Mouse (Mus musculus): ENCODE results near the gene Cbx2. TPM values are rescaled to one million over a fixed set of nuclear protein-coding genes. Genes with fewer than 3 reads are reported as not detected.
A peak's percentile ranks its signal among the peaks of the same experiment; 100 is the strongest.

The Cbx2 gene
- polyA plus RNA-seq, 1 experiment from 2014 or later, result 29.3 TPM

DNA sequence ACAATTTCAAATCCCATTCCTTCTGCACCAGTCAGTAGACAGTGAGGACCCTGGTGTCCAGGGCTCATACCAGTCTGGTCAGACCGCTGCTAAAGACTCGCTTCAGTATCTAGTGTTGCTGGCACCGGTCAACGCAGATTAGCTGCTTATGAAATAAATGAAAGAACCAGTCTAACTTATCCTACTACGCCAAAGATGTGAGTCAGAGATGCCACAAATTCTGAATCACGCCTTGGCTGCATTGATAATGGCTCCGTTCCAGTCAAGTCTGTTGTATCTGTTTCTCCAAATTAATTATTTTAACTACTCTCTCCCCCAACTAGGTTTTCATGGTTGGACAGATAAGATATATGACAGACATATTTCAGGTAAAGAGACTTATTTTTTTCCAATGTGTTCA lies 1.6 kb upstream of the Cbx2 start:
- Histone ChIP-seq H3K27me3 (replicated peaks) (peaks cover 33% of the 10 kb centered on the region), H3K4me3 (no peak overlapping the region), H3K27ac (ENCODE audit: poor library complexity, severe bottlenecking) (no peak overlapping the region), H3K4me2 (no peak overlapping the region), H3K9ac (no peak overlapping the region), H3K36me3 (no peaks in the 10 kb centered on the region), H3K9me3 (replicated peaks) (no peaks in the 10 kb centered on the region), H3K4me1 (replicated peaks) (peaks cover 32% of the 10 kb centered on the region)
- 76% methylated on average over 7 of the region's 7 CpGs for WGBS
- no peak for ATAC-seq (ENCODE audit: insufficient number of reproducible peaks, low FRiP score)

DNA sequence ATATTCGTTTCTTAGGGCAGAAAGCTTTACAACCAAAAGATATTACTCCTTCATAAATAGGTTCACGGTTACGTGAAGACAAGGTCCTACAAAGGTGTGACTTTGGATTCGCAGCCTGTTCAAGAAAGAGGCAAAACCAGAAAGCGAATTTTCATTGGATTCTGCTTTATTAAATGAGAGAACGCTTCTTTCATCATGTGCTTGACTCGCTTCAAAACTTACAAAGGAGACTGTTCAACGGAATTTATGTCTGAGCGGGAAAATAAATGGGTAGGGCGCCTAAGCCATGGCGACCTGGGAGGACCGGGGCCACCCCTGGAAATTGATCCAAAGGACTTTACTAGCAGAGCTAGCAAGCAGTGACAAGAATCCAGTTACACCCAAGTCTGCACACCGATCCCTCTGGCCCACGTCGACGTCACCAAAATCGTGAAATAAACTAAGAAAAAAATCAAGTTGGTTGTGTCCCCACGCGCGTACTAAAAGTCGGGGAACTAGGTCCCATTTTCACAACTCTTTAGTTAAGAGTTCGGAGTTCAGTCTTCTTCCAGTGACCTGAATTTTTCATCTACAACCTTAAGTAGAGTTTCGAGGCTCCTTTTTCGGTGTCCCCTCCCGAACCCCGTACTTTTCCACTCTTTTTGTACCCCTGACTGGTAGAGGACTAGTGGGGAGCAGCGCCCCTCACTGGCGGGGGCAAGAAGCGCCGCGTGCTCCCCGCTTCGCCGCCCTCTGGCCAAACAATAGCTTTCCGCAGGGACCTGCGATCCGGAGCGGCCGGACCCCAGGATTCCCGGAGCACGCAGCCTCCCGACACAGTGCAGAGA lies 481 bp upstream of the Cbx2 start:
- peak overlapping the region; percentile 88 for H3K4me2 ChIP-seq
- H3K9me3 ChIP-seq (replicated peaks), result no peaks in the 10 kb centered on the region
- peak overlapping the region; percentile 93 for H3K4me3 ChIP-seq
- peaks cover 40% of the 10 kb centered on the region for H3K4me1 ChIP-seq (replicated peaks)
- peaks cover 30% of the 10 kb centered on the region for H3K27me3 ChIP-seq (replicated peaks)
- peak overlapping the region; percentile 80; the same call in 1 of the 2 replicates for H3K27ac ChIP-seq (ENCODE audit: poor library complexity, severe bottlenecking)
- WGBS, result 7% methylated on average over 42 of the region's 42 CpGs
- peaks cover 9% of the 10 kb centered on the region for H3K36me3 ChIP-seq
- no peak for ATAC-seq (ENCODE audit: insufficient number of reproducible peaks, low FRiP score)
- H3K9ac ChIP-seq, result peak overlapping the region; percentile 95

DNA sequence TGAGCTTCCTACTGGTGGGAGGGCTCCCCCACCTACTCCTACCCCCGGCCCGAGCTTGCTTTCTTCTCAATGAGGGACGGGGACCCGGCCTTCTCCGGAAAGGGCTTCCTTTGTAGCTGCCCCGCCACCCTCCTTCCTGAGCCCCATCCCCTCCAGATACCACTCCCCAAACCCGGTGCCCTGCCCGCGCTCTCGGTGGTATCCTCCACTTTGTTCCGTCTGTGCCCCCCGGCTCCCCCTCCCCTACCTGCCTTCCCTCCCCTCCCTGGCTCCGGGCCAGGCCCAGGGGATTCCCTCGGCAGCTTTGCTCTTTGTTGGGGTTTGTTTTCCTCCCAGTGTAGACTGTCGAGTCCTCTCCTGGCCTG lies 836 bp downstream of the Cbx2 start:
- H3K4me3 ChIP-seq, result peak overlapping the region; percentile 93
- no peak for ATAC-seq (ENCODE audit: insufficient number of reproducible peaks, low FRiP score)
- under 1% methylated on average over 15 of the region's 15 CpGs for WGBS

DNA sequence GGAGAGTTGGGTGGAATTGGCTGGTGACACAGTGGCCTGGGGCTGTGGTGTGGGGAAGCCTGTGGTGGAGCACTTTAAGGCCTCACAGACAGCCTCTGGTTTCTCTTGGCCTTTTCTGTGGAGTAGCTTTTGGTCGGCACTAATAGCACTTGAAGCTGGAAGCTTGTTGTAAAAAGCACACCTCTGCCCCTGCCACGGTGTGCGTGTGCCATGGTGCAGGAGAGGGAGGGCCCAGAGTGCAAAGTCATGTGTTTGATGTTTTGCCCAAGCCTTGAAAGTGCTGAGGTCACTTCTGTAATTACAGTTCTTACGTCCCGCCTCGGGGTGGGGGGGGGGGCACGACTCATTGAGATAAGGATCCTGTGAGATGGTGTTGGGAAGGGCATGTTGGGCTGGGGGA lies 1.5 kb downstream of the Cbx2 start:
- Histone ChIP-seq H3K9me3 (replicated peaks) (no peaks in the 10 kb centered on the region), H3K36me3 (peaks cover 29% of the 10 kb centered on the region), H3K4me2 (peak overlapping the region; percentile 88), H3K4me3 (peak overlapping the region; percentile 93), H3K4me1 (replicated peaks) (peaks cover 40% of the 10 kb centered on the region), H3K27me3 (replicated peaks) (peaks cover 29% of the 10 kb centered on the region), H3K27ac (ENCODE audit: poor library complexity, severe bottlenecking) (no peak overlapping the region), H3K9ac (peak overlapping the region; percentile 95)
- ATAC-seq (ENCODE audit: insufficient number of reproducible peaks, low FRiP score), result no peak
- WGBS, result 10% methylated on average over 7 of the region's 7 CpGs

More for the DNA sequence above, 836 bp downstream of the Cbx2 start:
- Histone ChIP-seq H3K9me3 (replicated peaks) (no peaks in the 10 kb centered on the region), H3K27me3 (replicated peaks) (peaks cover 30% of the 10 kb centered on the region), H3K36me3 (peaks cover 22% of the 10 kb centered on the region), H3K27ac (ENCODE audit: poor library complexity, severe bottlenecking) (peak overlapping the region; percentile 80), H3K4me2 (peak overlapping the region; percentile 88), H3K4me1 (replicated peaks) (peaks cover 40% of the 10 kb centered on the region), H3K9ac (peak overlapping the region; percentile 95)

DNA sequence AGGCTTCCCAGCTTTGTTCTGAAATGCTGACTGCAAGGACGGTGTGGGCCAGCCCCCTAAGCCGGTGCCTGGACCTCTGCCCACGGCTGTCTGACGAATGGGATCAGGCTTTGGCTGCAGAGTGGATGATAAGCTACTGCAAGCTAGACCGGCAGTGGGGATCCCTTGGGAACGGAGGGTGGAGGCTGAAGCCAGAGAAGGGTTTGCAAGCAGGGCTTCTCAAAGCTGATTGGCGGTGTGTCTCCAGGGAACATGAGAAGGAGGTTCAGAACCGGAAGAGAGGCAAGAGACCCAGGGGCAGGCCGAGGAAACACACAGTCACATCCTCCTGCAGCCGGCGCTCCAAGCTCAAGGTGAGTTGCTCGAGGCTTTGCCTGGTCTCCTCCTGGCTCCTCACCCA lies 3.4 kb downstream of the Cbx2 start:
- Histone ChIP-seq H3K36me3 (peaks cover 45% of the 10 kb centered on the region), H3K27ac (ENCODE audit: poor library complexity, severe bottlenecking) (0 out of 2 replicates have a peak overlapping the region, but pooled peaks have one; percentile 3), H3K4me3 (no peak overlapping the region), H3K9me3 (replicated peaks) (no peaks in the 10 kb centered on the region), H3K4me2 (peak overlapping the region; percentile 18), H3K4me1 (replicated peaks) (peaks cover 40% of the 10 kb centered on the region), H3K27me3 (replicated peaks) (0 out of 2 replicates have a peak, but pooled peaks cover 11% of the 10 kb centered on the region), H3K9ac (no peak overlapping the region; the same call in 1 of the 2 replicates)
- WGBS, result 30% methylated on average over 12 of the region's 12 CpGs
- no peak for ATAC-seq (ENCODE audit: insufficient number of reproducible peaks, low FRiP score)

DNA sequence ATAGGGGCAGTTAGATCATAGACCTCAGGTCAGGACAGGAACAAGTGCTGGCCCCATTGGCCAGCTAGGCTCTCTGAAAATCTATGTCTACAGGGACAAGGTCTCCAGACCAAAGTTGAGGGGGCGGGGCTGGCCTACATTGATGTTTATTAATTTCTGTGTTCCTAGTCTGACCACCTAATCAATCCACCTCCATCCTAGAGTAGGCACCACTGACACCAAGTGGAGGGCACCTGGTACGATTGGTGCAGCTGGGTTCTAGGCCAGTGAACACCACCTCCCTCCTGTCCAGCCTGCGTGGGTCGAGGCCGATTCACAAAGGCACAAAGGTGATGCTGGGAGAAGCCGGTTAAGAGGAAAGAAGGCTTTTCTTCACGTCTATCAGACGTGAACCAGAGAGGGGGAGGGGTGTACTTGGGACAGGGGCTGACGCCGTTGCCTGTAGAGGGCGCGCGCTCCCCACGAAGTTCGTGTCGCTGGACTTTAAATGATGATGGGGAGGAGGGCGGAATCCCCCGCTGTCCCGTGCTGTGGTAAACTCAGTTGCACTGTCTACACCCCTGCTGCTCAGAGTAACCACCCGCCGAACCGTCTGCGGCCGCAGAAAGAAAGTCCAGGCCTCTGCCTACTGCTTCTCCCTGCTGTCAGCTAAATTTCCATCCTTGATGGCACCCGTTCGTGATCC lies 11.3 kb downstream of the Cbx2 start:
- Histone ChIP-seq H3K36me3 (peaks cover 25% of the 10 kb centered on the region), H3K4me3 (peak overlapping the region; percentile 34), H3K4me1 (replicated peaks) (peaks cover 27% of the 10 kb centered on the region), H3K4me2 (peak overlapping the region; percentile 68), H3K27me3 (replicated peaks) (peaks cover 57% of the 10 kb centered on the region), H3K27ac (ENCODE audit: poor library complexity, severe bottlenecking) (no peak overlapping the region), H3K9ac (no peak overlapping the region; the same call in 1 of the 2 replicates), H3K9me3 (replicated peaks) (no peaks in the 10 kb centered on the region)
- 1% methylated on average over 26 of the region's 26 CpGs for WGBS
- ATAC-seq (ENCODE audit: insufficient number of reproducible peaks, low FRiP score), result peak; percentile 51; the same call in 1 of the 2 replicates

DNA sequence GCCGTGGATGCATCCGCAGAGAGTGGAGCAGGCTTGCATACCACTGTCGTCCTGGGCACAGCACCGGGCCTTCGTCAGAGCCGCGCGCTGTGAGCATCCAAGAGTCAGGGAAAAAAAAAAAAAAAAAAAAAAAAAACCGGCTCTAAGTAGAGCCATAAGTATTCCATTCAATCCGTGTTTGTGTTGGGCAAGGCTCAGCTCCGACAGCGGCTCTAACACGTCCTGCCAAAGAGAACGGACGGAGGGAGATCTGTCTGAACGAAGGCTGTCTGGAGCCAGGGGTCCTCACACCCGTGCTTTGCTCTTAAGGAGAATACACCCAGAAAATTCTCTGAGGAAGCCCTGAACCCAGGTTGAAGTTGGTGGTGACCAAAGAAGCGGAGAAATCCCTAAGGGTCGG lies 11.9 kb downstream of the Cbx2 start:
- Histone ChIP-seq H3K4me2 (peak overlapping the region; percentile 68), H3K36me3 (peaks cover 22% of the 10 kb centered on the region), H3K9ac (no peak overlapping the region; the same call in 1 of the 2 replicates), H3K27me3 (replicated peaks) (peaks cover 63% of the 10 kb centered on the region), H3K4me3 (peak overlapping the region; percentile 34), H3K4me1 (replicated peaks) (peaks cover 33% of the 10 kb centered on the region), H3K9me3 (replicated peaks) (no peaks in the 10 kb centered on the region), H3K27ac (ENCODE audit: poor library complexity, severe bottlenecking) (no peak overlapping the region)
- no peak for ATAC-seq (ENCODE audit: insufficient number of reproducible peaks, low FRiP score)
- WGBS, result 4% methylated on average over 19 of the region's 19 CpGs

DNA sequence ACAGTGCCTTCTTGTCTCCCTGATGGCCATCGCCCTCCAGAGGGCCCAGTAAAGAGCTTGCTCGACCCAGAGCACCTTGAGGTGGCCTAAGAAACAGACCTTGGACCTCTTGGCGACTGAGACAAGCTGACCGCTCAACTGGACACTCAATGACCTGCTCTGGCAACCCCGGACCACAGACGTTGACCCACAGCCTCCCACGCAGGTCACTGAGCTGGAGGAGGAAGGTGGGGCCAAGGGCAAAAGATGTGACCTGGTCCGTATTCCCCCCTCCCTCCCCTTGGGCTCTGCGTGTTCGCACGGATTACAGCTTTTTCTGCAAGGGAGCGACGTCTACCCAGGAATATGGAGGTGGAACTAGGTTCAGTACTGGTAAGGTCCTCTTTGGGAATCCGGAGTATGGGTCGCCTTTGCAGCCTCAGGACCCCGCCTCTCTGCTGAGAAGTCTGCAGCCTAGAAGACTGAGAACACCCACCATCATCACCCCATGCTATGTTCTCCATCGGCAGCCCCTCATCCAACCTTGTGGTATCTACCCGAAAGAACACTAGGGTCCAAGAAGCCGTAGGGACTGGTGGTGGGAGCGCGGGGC lies 12.4 kb downstream of the Cbx2 start:
- Histone ChIP-seq H3K4me1 (replicated peaks) (peaks cover 39% of the 10 kb centered on the region), H3K9ac (no peak overlapping the region), H3K36me3 (peaks cover 17% of the 10 kb centered on the region), H3K27me3 (replicated peaks) (peaks cover 64% of the 10 kb centered on the region), H3K27ac (ENCODE audit: poor library complexity, severe bottlenecking) (no peak overlapping the region), H3K9me3 (replicated peaks) (no peaks in the 10 kb centered on the region), H3K4me2 (no peak overlapping the region), H3K4me3 (no peak overlapping the region)
- ATAC-seq (ENCODE audit: insufficient number of reproducible peaks, low FRiP score), result no peak
- WGBS, result 2% methylated on average over 21 of the region's 21 CpGs

DNA sequence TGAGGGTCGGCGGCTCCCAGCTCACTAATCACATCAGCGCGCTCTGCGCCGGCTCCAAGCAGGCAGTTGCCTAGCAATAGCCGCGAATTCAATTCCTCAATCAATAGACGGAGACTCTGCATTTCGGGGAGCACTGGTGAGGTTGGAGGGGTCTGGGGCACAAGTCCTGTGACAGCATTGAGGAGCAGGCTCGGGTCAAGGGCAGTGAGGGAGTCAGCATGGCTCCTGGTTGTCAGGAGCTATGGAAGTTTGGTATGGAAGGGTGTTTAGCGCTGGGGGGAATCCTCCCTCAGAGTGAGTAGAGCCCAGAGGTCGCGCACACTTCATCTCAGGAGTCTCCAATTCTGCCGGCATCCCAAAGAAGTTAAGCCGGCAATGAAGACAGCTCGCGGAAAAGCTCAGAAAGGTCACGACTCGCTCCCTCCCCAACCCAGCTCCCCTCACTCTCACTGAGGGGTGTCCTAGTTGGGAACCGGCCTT lies 13.0 kb downstream of the Cbx2 start:
- H3K4me1 ChIP-seq (replicated peaks), result peaks cover 40% of the 10 kb centered on the region
- no peaks in the 10 kb centered on the region for H3K9me3 ChIP-seq (replicated peaks)
- peaks cover 12% of the 10 kb centered on the region for H3K36me3 ChIP-seq
- H3K27ac ChIP-seq (ENCODE audit: poor library complexity, severe bottlenecking), result no peak overlapping the region
- H3K27me3 ChIP-seq (replicated peaks), result peaks cover 64% of the 10 kb centered on the region
- H3K9ac ChIP-seq, result no peak overlapping the region
- WGBS, result 1% methylated on average over 21 of the region's 21 CpGs
- H3K4me3 ChIP-seq, result no peak overlapping the region
- no peak overlapping the region for H3K4me2 ChIP-seq
- no peak for ATAC-seq (ENCODE audit: insufficient number of reproducible peaks, low FRiP score)

DNA sequence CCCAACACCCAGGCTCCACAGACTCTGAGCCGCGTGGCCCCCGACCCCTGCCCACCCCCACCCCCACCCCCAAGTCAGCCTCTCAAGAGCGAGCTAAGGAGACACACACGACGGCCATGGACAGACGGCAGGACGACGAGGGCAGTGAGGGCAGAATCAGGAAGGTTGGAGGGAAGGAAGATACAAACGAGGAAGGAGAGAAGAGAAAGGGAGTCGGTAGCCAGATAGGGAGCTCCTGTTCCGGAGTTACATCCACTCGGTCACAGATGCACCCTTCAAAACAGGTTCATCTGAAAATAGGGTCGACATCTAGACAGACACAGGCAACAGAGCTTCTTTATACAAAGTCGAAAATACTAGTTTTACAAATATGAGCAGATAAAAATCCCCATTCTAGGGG lies 13.7 kb downstream of the Cbx2 start:
- Histone ChIP-seq H3K4me1 (replicated peaks) (peaks cover 43% of the 10 kb centered on the region), H3K4me2 (no peak overlapping the region), H3K4me3 (no peak overlapping the region), H3K36me3 (peaks cover 10% of the 10 kb centered on the region), H3K27me3 (replicated peaks) (peaks cover 65% of the 10 kb centered on the region), H3K27ac (ENCODE audit: poor library complexity, severe bottlenecking) (no peak overlapping the region), H3K9ac (no peak overlapping the region), H3K9me3 (replicated peaks) (no peaks in the 10 kb centered on the region)
- ATAC-seq (ENCODE audit: insufficient number of reproducible peaks, low FRiP score), result no peak
- WGBS, result 2% methylated on average over 15 of the region's 15 CpGs

Measured in heart, embryonic 12.5 days (tissue).